Mouse (Mus musculus): ENCODE results near the gene Gm4567. TPM values are rescaled to one million over a fixed set of nuclear protein-coding genes. Genes with fewer than 3 reads are reported as not detected.

The Gm4567 gene
- not detected in 4 replicates for total RNA-seq (2023; ENCODE audit: inconsistent age)

DNA sequence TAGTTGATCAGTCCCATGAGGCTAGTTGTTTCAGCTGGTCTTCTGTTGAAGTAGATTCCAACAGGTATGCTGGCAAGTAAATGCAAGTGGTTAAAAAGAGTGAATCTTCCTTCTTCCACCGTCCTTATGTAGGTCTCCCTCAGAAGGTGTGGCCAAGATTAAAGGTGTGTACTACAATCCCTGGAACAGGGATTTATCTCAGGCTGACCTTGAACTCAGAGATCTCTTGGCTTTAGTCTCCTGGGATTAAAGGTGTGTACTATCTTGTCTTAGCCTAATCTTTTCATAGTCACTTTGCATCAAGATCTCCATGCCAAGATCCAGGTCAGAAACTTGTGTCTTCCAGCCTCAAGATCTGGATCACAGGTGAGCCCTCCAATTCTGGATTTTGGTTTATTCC lies at the start of gene Gm4567:
Gene Gm4567 (minus strand): TSS at position 101 of the 400 bp plus-strand sequence.

DNA sequence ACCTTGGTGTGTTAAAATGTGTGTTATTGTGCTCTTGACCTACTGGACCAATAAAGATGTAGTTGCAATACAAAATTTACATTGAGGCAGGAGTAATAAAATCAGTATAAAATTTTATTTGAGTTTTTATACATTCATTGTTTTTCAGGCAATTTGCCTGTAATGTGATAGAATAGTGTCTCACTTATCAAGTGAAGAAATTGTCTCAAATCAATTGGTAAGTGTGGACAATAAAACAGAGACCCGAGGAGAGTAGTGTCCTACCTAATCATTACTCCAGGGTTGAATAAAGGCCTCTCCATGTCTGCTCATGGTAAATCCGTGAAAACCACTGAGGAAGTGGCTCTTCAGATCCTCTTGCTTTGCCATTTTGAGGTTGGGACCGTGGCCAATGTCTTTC lies 41.9 kb upstream of the Gm4567 start, which contains the start of gene Vmn1r157:
Gene Vmn1r157 (plus strand): TSS at position 301 of the 400 bp plus-strand sequence.

DNA sequence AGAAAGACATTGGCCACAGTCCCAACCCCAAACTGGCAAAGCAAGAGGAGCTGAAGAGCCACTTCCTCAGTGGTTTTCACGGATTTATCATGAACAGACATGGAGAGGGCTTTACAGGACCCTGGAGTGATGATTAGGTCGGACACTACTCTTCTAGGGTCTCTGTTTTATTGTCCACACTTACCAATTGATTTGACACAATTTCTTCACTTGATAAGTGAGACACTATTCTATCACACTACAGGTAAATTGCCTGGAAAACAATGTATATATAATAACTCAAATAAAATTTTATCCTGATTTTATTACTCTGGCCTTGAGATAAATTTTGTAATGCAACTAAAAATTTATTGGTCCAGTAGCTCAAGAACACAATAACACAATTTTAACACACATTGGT lies 27.3 kb downstream of the Gm4567 start, which contains the start of gene Gm8693:
Gene Gm8693 (minus strand): TSS at position 101 of the 400 bp plus-strand sequence.

Other genes starting within 250 kb of the Gm4567 start
- not detected in 4 replicates for gene Vmn1r151, start 220.0 kb downstream of the Gm4567 start, total RNA-seq (2023; ENCODE audit: inconsistent age)
- not detected in 4 replicates for gene Vmn1r152, start 196.7 kb downstream of the Gm4567 start, total RNA-seq (2023; ENCODE audit: inconsistent age)
- not detected in 4 replicates for gene Gm8677, start 184.8 kb downstream of the Gm4567 start, total RNA-seq (2023; ENCODE audit: inconsistent age)
- not detected in 4 replicates for gene Gm4201, start 154.4 kb downstream of the Gm4567 start, total RNA-seq (2023; ENCODE audit: inconsistent age)
- gene Gm4565, start 131.6 kb downstream of the Gm4567 start, total RNA-seq (2023; ENCODE audit: inconsistent age): not detected in 4 replicates
- not detected in 4 replicates for gene Vmn1r155, start 61.7 kb downstream of the Gm4567 start, total RNA-seq (2023; ENCODE audit: inconsistent age)
- gene Gm8693, start 27.4 kb downstream of the Gm4567 start, total RNA-seq (2023; ENCODE audit: inconsistent age): not detected in 4 replicates
- not detected in 4 replicates for gene Vmn1r157, start 42.0 kb upstream of the Gm4567 start, total RNA-seq (2023; ENCODE audit: inconsistent age)
- not detected in 4 replicates for gene Vmn1r158, start 71.1 kb upstream of the Gm4567 start, total RNA-seq (2023; ENCODE audit: inconsistent age)
- not detected in 4 replicates for gene Vmn1r159, start 123.9 kb upstream of the Gm4567 start, total RNA-seq (2023; ENCODE audit: inconsistent age)
- not detected in 4 replicates for gene Vmn1r160, start 151.5 kb upstream of the Gm4567 start, total RNA-seq (2023; ENCODE audit: inconsistent age)

Measured in B cell, adult (primary cell).